Mouse (Mus musculus): ENCODE data around the gene Gpatch1. TPM values are rescaled to one million over a fixed set of nuclear protein-coding genes. Genes with fewer than 3 reads are reported as not detected.

Gene Gpatch1
- polyA plus RNA-seq, 1 experiment = 5.3 TPM

DNA sequence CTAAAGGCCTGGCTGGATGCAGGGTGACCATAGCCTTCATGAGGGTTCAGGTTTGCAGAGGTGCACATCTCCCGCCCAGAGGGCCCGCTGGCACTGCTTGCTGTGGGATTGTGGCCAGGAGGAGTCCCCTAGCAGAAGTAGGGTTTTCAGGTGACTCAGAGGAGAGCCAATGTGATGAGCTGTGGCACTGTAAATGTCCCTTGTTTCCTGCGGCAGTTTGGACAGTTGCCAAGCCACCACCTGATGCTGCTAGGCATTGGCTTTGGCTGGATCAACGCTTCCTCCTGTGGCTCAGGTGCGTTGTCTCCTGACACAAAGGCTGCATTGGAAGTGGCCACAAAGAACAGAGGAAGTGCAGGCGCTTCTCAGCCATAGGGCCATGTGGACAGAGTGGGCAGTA lies 23.0 kb upstream of the Gpatch1 start:
- Histone ChIP-seq H3K4me3 (ENCODE audit: insufficient read depth, low read depth, low read length) (no peak overlapping the region), H3K4me1 (ENCODE audit: control insufficient read depth, insufficient read depth, low read length) (no peaks in the 10 kb centered on the region; the same call in 1 of the 2 replicates), H3K36me3 (ENCODE audit: control insufficient read depth, insufficient read depth, low read length) (no peaks in the 10 kb centered on the region), H3K27me3 (replicated peaks; ENCODE audit: control insufficient read depth, insufficient read depth, low read length) (no peaks in the 10 kb centered on the region), H3K27ac (ENCODE audit: insufficient read depth, low read depth, low read length) (no peak overlapping the region)
- no peak for TF ChIP-seq CTCF (conservative IDR thresholded peaks at IDR 0.05; ENCODE audit: insufficient read depth, insufficient read length, low read depth, low read length)
- no peak for TF ChIP-seq POLR2A (IDR thresholded peaks at IDR 0.05; ENCODE audit: low read depth, low read length)
- peak; percentile 15 for DNase-seq
- WGBS = 64% methylated on average over 6 of the region's 6 CpGs

DNA sequence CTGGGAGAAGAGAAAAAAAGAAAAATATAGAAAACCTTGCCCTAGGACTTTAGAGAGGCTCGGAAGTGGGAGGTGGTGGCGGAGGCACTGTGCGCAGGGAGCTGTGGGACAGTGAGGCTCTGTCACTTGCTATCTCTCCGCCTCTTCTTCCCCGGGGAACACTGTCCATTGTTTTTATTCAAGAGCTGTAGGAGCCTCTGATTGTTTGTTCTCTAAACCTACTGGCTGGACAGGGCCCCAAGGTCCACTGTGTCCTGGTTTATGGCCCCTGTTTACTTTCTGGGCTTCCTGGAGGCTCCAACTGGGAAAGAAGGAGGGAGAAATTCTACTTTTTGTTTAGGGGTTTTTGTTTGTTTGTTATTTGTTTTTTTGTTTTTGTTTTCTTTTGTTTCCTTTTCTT lies 22.0 kb upstream of the Gpatch1 start:
- Histone ChIP-seq H3K4me1 (ENCODE audit: control insufficient read depth, insufficient read depth, low read length) (peaks cover 5% of the 10 kb centered on the region; the same call in 1 of the 2 replicates), H3K4me3 (ENCODE audit: insufficient read depth, low read depth, low read length) (no peak overlapping the region), H3K27ac (ENCODE audit: insufficient read depth, low read depth, low read length) (no peak overlapping the region), H3K36me3 (ENCODE audit: control insufficient read depth, insufficient read depth, low read length) (no peaks in the 10 kb centered on the region), H3K27me3 (replicated peaks; ENCODE audit: control insufficient read depth, insufficient read depth, low read length) (no peaks in the 10 kb centered on the region)
- 69% methylated on average over 5 of the region's 5 CpGs for WGBS
- DNase-seq = no peak
- no peak for TF ChIP-seq CTCF (conservative IDR thresholded peaks at IDR 0.05; ENCODE audit: insufficient read depth, insufficient read length, low read depth, low read length)
- TF ChIP-seq POLR2A (IDR thresholded peaks at IDR 0.05; ENCODE audit: low read depth, low read length) = no peak

DNA sequence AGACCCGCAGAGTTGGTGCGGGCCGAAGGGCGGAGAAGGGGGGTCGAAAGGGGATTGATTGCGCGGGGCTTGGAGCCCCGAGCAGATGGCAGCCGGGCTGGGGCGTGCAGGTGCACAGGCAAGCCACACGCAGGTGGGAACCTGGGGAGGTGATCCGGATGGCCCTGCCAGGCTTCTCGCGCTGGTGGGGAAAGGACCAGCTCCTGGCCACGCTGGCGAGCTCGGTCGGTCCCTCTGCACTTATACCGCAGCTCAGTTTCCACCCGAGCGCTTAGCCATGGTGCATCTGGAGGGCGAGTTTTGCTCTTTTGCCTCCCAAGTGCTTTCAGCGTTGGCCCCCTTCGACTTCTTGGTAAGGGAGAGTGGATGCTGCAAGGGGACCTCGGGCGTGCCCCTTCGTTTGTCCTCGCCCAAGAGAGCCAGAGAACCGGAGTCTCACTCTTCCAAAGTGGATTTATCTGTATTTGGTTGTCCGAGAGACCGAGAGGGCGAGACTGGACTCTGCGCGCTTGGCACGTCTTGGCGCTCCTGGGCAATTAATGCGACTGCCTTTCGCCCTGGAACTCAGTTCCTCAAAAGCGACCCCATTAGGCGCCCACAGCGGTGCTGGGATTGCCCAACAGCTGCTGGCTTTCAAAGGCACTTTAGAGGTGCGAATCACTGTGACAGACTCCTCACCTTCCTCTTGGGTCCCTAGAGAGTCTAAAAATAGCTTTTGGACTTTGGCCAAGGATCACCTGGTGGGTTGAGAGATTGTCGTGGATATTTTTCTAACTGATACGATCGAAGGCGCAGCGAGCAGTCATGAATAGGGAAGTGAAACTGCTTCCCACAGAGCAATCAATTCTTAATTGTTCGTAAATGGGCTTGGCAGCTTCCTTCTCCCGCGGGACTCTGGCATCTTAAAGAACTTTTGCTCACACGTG lies 16.6 kb upstream of the Gpatch1 start:
- Histone ChIP-seq H3K36me3 (ENCODE audit: control insufficient read depth, insufficient read depth, low read length) (no peaks in the 10 kb centered on the region), H3K4me1 (ENCODE audit: control insufficient read depth, insufficient read depth, low read length) (0 out of 2 replicates have a peak, but pooled peaks cover 9% of the 10 kb centered on the region), H3K27me3 (replicated peaks; ENCODE audit: control insufficient read depth, insufficient read depth, low read length) (no peaks in the 10 kb centered on the region), H3K4me3 (ENCODE audit: insufficient read depth, low read depth, low read length) (peak overlapping the region; percentile 85), H3K27ac (ENCODE audit: insufficient read depth, low read depth, low read length) (peak overlapping the region; percentile 19; the same call in 1 of the 2 replicates)
- WGBS = under 1% methylated on average over 51 of the region's 51 CpGs
- no peak for TF ChIP-seq CTCF (conservative IDR thresholded peaks at IDR 0.05; ENCODE audit: insufficient read depth, insufficient read length, low read depth, low read length)
- TF ChIP-seq POLR2A (IDR thresholded peaks at IDR 0.05; ENCODE audit: low read depth, low read length) = no peak
- peak; percentile 69 for DNase-seq

DNA sequence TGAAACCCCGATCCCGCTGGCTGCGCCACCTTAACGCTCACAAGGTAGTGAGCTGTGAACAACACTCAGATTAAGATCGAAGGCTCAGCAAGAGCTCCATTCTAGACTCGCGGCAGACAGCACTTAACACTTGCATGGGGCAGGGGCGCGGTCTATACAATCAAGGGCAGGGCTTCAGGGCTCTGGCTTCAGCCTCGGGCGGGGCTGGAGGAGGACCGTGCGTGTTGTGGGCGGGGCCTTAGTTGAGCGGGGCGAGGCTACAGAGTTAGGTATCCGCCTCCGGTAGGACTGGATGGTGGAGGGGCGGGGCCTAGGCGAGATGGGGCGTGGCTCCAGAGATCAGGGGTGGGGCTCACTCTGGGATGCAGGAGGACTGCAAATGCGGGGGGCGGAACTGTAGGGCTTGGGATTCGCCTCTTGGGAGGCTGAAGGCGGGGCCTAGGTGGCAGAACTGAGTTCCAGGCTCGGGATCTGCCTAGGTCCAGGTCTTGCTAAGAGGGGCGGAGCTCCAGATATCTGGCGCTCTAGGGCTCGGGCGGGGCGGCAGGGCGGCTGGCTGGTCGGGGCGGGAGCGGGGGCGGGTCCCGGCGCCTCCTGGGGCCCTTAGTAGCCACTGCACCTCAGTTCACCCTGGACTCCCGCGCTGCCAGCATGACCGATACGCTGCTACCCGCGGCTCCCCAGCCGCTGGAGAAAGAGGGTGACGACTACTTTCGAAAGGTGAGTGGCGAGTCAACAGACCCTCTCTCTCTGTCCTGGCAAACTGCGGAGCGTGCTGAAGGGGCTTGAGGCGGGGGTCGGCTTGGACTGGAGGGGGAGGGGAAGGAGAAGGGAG lies 15.7 kb upstream of the Gpatch1 start, which contains the start of gene Rhpn2:
Gene Rhpn2, plus strand, starts transcription at position 479 of the 835 bp plus-strand sequence.
- no peak for TF ChIP-seq CTCF (conservative IDR thresholded peaks at IDR 0.05; ENCODE audit: insufficient read depth, insufficient read length, low read depth, low read length)
- TF ChIP-seq POLR2A (IDR thresholded peaks at IDR 0.05; ENCODE audit: low read depth, low read length) = peak; percentile 82
- Histone ChIP-seq H3K36me3 (ENCODE audit: control insufficient read depth, insufficient read depth, low read length) (no peaks in the 10 kb centered on the region), H3K27me3 (replicated peaks; ENCODE audit: control insufficient read depth, insufficient read depth, low read length) (no peaks in the 10 kb centered on the region), H3K27ac (ENCODE audit: insufficient read depth, low read depth, low read length) (peak within 1 kb of the TSS; percentile 34; the same call in 1 of the 2 replicates), H3K4me3 (ENCODE audit: insufficient read depth, low read depth, low read length) (peak within 1 kb of the TSS; percentile 85), H3K4me1 (ENCODE audit: control insufficient read depth, insufficient read depth, low read length) (0 out of 2 replicates have a peak, but pooled peaks cover 9% of the 10 kb centered on the region)
- peak; percentile 100 for DNase-seq
- WGBS = 1% methylated on average over 52 of the region's 52 CpGs

DNA sequence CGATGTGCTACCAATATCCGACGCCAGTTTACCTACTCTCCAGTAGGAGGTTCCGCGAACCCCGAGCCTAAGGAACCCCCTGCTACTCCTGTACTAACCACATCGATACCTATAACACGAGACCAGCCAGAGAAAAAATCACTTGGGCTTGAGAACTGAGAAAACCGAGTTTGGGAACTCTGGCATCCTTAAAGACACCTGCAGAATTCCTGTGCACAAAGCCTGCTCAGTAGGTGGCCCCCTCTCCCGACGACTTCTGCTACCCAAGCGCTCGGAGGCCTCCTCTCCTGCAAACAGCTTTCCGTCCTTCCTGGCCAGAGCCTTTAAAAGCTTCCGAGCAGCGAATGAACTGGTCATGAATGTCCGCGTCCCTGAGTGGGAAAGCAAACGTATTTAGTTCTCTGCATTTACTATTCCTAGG lies 15.0 kb upstream of the Gpatch1 start:
- DNase-seq = peak; percentile 70
- Histone ChIP-seq H3K36me3 (ENCODE audit: control insufficient read depth, insufficient read depth, low read length) (no peaks in the 10 kb centered on the region), H3K27me3 (replicated peaks; ENCODE audit: control insufficient read depth, insufficient read depth, low read length) (no peaks in the 10 kb centered on the region), H3K4me3 (ENCODE audit: insufficient read depth, low read depth, low read length) (peak overlapping the region; percentile 63), H3K4me1 (ENCODE audit: control insufficient read depth, insufficient read depth, low read length) (0 out of 2 replicates have a peak, but pooled peaks cover 9% of the 10 kb centered on the region), H3K27ac (ENCODE audit: insufficient read depth, low read depth, low read length) (peak overlapping the region; percentile 34; the same call in 1 of the 2 replicates)
- under 1% methylated on average over 19 of the region's 19 CpGs for WGBS
- TF ChIP-seq CTCF (conservative IDR thresholded peaks at IDR 0.05; ENCODE audit: insufficient read depth, insufficient read length, low read depth, low read length) (peak; percentile 43), POLR2A (IDR thresholded peaks at IDR 0.05; ENCODE audit: low read depth, low read length) (no peak)

DNA sequence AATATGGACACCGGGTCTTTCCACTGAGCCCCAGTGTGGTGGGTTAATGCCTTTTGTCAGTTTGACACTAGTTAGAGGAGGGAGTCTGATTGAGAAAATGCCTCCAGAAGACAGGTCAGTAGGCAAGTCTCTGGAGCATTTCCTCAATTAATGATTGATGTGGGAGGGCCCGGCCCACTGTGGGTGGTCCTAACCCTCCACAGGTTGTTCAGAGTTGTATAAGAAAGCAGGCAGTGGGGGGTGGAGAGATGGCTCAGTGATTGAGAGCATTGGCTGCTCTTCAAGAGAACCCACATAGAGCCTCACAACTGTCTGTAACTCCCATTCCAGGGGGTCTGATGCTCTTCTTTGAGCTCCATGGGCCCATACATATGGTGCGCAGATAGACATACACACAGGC lies 13.3 kb upstream of the Gpatch1 start:
- no peak overlapping the region for H3K4me3 ChIP-seq (ENCODE audit: insufficient read depth, low read depth, low read length)
- no peaks in the 10 kb centered on the region for H3K27me3 ChIP-seq (replicated peaks; ENCODE audit: control insufficient read depth, insufficient read depth, low read length)
- H3K36me3 ChIP-seq (ENCODE audit: control insufficient read depth, insufficient read depth, low read length) = no peaks in the 10 kb centered on the region
- no peak for TF ChIP-seq POLR2A (IDR thresholded peaks at IDR 0.05; ENCODE audit: low read depth, low read length)
- no peak for TF ChIP-seq CTCF (conservative IDR thresholded peaks at IDR 0.05; ENCODE audit: insufficient read depth, insufficient read length, low read depth, low read length)
- DNase-seq = peak; percentile 66
- H3K27ac ChIP-seq (ENCODE audit: insufficient read depth, low read depth, low read length) = no peak overlapping the region
- H3K4me1 ChIP-seq (ENCODE audit: control insufficient read depth, insufficient read depth, low read length) = 0 out of 2 replicates have a peak, but pooled peaks cover 9% of the 10 kb centered on the region
- WGBS = 50% methylated on average over 3 of the region's 3 CpGs

Data from kidney, adult 2 months (tissue).